Mouse (Mus musculus) ovary, adult 18-20 months (tissue): Measurements from ENCODE around the gene Snrpn.
"Not testable (repeated sequence)": the region's sequence is repeated elsewhere in the genome, so short reads cannot be mapped to it uniquely, and the experiment has no call there.

Experiments used
- DNase-seq: peaks from one replicate; pipeline ENCODE4 v3.0.0; 2022; ENCODE audit warnings: low spot score, mixed read lengths

Gene Snrpn

DNA sequence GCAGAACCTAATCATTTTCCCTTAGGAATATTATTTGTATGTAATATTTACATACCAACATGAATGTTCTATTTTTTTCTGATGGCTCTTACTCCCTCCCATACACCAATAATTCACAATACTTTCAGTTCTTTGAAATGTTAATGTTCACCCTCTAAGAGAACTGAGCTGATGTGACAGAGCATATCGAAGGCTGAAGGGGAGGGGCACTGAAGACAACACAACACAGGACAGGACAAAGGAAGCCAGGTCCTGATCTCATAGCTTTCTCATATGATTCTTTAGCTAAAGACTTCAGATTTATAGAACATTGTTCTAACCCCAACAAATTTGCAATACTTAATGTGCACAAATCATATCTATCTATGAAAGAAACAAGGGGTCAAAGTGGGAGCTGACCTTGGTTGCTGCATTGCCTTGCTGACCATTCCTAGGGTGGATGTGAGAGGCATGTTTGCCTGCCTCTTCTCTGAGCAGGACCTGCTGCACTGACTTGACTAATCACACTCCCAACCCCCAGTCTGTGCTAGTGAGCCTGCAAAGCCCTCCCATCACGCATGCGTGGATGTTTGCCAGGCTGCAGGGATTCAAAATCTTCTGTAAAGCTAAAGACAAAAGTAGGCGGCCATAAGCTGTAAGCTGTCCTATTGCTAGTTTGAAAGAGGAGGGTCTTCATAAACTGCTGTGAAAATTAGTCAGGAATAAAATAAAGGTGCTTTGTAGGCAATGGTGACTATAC is at the start of gene Snrpn:
Gene Snrpn, minus strand, starts transcription at position 478 of the 739 bp plus-strand sequence.
- DNase-seq: no peak

DNA sequence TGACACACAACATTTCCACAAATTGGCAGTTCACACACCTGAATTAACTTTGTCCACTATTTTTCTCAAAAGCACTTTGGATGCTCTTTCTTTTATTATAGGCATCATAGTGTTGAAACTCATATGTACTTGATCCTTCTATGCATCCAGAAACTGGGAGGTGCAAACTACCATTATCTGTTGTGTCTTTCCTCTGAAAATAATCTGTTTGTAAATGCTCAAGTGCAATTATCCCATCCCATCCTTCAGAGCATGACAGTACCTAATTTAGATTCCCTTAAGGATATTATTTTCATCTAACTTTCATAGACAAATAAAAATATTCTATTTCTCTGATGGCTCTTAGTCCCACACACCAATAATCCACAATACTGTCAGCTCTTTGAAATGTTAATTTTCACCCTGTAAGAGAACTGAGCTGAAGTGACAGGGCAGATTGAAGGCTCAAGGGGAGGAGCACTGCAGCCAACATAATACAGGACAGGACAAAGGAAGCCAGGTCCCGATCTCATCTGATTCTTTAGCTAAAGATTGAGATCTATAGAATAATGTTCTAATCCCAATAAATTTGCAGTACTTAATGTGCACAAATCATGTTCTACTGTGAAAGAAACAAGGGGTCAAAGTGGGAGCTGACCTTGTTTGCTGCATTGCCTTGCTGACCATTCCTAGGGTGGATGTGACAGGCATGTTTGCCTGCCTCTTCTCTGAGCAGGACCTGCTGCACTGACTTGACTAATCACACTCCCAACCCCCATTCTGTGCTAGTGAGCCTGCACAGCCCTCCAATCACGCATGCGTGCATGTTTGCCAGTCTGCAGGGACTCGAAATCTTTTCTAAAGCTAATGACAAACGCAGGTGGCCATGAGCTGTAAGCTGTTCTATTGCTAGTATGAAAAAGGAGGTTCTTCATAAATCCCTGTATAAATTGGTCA is 30.5 kb upstream of the Snrpn start:
- no peak for DNase-seq

DNA sequence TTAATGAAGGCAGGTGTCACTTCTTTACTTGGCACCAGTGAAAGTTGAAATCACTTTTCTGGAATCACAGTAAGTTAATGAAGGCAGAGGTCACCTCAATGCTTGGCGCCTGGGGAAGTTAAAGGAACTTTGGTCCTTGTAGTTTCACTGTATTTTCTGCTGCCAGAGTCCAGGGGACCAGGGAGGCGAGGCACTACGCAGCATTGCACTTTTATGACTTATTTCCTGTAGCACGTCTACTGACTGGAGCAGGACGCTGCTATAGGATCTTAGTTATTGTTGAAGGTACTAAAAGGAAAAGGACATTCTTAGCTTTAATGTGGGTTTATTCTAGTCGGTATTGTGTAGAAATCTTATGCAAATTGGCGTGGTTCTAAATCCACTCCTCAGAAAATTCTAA is 14.7 kb downstream of the Snrpn start:
- no peak for DNase-seq

DNA sequence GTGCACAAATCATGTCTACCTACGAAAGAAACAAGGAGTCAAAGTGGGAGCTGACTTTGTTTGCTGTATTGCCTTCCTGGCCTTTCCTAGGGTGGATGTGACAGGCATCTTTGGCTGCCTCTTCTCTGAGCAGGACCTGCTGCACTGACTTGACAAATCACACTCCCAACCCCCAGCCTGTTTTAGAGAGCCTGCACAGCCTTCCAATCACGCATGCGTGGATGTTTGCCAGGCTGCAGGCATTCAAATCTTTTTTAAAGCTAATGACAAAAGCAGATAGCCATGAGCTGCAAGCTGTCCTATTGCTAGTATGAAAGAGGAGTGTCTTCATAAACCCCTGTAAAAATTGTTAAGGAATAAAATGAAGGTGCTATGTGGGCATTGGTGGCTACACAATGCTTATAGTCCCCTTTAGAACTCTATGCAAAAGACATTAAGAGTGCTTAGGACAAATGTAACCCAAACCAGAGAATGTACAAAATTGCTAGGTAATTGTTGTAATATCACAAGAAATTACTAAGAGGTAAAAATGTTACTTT is 16.9 kb downstream of the Snrpn start:
- not testable (repeated sequence) for DNase-seq

DNA sequence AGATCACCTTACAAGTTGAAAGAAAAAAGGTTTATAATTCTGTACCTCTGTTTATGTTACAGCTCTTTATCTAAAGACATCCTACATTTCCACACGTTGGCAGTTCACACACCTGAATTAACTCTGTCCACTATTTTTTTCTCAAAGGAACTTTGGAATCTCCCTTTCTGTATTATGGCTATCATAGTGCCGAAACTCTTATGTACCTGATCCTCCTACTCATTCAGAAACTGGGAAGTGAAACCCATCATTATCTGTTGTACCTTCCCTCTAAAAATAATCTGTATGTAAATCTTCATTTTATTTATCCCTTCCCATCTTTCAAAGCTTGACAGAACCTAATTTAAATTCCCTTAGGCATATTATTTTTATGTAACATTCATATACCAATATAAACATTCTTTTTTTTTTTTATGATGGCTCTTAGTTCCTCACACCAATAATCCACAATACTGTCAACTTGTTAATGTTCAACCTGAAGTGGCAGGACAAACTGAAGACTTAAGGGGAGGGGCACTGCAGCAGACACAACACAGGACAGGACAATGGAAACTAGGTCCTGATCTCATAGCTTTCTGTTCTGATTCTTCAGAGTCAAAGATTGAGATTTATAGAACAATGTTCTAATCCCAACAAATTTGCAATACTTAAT is 17.5 kb downstream of the Snrpn start:
- no peak for DNase-seq

DNA sequence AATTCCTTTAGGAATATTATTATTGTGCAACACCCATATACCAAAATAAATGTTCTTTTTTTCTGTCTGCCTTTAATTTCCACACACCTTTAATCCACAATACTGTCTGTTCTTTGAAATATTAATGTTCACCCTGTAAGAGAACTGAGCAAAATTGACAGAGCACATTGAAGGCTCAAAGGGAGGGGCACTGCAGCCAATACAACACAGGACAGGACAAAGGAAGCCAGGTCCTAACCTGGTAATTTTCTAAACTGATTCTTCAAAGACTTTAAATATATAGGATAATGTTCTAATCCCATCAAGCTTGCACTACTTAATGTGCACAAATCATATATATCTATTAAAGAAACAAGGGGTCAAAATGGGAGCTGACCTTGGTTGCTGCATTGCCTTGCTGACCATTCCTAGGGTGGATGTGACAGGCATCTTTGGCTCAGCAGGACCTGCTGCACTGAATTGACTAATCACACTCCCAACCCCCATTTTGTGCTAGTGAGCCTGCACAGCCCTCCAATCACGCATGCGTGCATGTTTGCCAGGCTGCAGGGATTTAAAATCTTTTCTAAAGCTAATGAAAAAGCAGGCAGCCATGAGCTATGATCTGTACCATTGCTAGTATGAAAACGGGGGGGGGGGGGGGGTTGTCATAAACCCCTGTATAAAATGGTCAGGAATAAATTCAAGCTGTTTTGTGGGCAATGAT is 42.7 kb downstream of the Snrpn start:
- DNase-seq: no peak

DNA sequence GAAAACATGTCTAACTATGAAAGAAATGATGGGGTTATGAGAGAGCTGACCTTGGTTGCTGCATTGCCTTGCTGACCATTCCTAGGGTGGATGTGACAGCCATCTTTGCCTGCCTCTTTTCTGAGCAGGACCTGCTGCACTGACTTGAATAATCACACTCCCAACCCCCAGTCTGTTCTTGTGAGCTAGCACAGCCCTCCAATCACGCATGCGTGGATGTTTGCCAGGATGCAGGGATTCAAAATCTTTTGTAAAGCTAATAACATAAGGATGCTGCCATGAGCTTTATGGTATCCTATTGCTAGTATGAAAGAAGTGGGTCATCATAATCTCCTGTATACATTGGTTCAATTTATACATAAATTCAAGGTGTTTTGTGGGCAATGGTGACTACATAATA is 63.7 kb downstream of the Snrpn start:
- no peak for DNase-seq

DNA sequence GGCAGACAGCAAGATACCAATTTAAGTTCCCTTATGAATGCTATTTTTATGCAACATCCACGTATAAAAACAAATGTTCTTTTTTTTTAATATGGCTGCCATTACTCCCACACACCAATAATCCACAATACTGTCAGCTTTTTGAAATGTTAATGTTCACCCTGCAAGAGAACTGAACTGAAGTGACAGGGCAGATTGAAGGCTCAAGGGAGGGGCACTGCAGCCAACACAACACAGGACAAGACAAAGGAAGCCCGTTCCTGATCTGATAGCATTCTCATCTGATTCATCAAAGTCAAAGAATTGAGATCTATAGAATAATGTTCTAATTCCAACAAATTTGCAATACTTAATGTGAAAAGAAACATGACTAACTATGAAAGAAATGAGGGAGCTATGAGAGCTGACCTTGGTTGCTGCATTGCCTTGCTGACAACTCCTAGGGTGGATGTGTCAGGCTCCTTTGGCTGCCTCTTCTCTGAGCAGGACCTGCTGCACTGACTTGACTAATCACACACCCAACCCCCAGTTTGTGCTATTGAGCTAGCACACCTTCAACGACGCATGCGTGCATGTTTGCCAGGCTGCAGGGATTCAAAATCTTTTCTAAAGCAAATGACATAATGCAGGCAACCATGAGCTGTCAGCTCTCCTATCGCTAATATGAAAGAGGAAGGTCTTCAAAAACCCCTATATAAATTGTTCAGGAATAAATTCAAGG is 92.4 kb downstream of the Snrpn start:
- no peak for DNase-seq

DNA sequence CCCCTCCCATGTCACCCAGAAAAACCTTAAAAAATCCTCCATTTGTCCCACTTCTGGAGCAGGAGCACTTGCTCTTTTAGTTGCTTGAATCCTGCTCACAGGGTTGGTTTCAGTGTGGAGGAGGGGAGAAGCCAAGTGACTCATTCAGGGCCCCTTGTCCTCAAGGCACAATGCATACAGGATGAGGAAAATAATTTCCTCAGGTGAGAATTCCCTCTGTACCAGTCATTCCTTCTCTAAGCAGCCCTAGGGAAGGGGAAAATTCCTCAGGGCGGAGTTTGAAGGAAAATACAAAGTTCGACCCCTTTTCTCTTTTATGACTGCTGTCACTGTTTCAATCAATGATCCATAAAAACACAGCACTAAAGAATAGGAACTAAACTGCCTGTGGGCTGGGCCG is 126.8 kb downstream of the Snrpn start:
- no peak for DNase-seq

DNA sequence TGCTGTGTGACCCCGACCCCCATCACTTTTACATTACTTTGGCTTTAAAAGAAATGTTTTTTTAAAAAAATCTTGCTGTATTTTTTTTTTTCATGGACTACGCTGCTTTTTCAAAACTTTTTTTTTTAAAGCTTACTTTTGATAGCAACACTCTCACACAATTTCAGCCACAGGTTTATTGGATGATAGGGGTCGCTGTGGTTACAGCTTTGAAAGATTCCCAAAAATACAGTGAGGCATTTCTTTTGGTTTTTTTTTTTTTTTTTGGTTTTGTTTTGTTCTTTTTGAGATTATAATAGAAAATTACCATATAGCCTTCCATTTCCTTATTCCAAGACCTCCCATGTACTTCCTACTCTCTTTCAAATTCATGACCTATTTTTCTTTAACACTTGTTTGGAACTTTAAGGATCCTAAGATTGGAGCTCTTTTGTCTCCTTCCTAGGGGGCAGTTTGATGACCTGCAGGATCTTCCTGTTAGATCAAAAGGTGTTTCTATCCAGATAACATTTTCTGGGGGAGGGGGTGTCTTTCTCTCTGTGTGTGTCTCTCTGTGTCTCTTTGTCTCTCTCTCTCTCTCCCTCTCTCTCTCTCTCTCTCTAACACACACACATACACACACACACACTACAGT is 132.2 kb downstream of the Snrpn start:
- DNase-seq: no peak

DNA sequence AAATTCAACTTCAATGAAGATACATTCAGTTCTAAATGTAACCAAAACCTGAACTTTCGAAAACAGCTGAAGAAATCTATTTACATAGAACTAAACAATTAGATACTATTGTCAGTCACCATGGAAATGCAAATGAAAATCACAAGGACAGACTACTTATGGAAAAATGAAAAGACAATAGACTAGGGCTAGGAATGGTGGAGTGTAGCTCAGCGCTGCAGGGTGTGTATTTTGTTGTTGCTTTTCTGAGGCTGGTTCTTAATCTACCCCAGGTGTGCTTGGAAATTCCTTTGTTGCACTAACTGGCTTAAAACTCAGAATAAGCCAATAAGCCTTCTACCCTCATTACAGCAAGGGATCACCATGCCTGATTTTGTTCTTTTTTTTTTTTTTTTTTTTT is 133.8 kb downstream of the Snrpn start:
- no peak for DNase-seq

DNA sequence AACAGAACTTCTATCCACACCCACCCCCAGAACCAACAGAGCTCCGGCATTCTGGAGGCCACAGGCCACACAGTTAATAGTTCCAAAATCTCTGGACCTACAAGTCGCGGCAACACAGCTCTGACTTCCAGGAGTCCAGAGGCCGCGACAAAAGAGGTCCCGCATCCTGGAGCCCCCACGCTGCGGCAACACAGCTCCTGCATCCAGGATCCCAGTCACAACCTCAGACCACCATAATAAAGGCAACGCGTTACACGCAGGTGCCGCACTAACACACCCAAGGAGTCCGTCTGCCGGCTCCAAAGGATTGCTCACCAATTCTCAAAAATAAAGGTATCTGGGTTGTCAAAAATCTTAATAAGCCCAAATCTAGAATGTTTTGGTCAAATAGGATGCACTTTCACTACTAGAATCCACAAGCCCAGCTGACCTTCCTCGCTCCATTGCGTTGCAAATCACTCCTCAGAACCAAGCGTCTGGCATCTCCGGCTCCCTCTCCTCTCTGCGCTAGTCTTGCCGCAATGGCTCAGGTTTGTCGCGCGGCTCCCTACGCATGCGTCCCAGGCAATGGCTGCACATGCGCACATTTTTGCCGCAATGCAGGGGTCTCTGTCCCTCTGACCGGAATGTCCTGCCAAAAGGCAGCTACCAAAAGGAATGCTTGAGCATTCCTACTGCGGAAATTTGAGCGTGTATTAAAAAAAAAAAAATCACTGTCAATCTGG is 135.3 kb downstream of the Snrpn start, which contains the start of the genes Snurf and Gm38393:
Gene Snurf, minus strand, starts transcription at position 444 of the 725 bp plus-strand sequence.
Gene Gm38393, minus strand, starts transcription at position 459 of the 725 bp plus-strand sequence.
- DNase-seq: peak; percentile 34

DNA sequence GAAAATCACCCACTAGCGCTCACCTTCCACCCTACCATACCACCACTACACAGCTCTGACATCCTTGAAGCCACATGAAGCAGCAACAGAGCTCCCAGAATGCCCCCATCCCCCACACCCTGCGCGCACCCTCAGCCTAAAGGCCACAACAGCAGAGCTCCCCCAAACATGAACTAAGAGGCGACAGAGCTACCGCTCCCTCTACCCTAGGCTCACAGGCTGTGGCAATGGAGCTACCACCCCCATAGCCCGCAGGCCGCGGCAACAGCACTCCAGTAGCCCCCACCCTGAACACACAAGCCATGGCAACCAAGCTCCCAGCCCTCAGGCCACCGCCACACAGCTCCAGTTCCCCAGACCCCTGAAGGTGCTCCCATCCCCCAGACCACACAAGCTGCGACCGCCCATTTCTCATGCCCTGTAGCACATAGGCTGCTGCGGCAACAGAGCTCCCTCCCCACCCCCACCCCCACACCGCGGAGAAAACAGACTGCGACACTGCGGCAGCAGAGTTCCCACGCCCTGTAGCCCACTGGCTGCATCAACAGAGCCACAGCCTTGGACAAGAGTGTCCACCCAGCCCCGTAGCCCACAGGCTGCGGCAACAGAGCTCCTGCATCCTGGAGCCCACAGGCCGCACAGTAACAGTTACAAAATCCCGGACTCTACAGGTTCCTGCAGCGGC is 136.0 kb downstream of the Snrpn start:
- DNase-seq: no peak

DNA sequence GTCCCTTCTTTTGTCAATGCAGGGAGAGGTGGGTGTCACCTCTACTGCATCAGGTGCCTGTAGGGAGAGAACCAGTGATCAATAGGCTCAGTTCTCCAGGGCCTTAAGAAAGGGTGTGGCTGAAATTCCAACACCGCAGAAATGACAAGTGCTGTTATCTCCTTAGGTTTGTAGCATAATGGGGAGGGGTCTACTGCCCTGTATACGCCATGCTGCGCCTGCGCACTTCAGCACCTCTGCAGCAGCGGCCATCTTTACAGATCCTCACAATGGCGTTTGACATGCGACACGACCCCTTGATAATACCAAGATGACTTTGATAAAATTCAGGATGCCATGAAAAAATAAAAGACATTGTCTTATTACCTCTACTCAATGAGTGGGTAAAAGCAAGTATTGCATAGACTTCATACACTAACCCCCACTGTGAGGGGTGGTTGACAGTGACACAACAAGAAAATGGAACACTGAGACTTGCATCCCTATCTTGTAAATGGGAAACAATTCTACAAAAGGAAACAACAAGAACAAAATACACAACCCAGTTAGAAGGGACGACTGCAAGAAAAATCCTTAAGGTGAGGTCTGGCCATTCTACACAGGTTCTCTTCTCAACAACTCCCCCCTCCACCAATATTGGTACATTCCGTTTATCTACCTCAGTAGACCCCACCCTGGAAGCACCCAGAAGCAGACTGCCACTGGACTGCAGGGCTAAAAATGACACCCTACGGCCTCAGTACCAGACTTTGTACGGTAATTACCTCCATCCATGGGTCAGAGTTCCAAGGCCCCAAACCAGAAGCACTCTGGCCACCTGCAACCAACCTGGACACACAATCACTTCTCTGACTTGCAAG is 136.8 kb downstream of the Snrpn start:
- DNase-seq: no peak

DNA sequence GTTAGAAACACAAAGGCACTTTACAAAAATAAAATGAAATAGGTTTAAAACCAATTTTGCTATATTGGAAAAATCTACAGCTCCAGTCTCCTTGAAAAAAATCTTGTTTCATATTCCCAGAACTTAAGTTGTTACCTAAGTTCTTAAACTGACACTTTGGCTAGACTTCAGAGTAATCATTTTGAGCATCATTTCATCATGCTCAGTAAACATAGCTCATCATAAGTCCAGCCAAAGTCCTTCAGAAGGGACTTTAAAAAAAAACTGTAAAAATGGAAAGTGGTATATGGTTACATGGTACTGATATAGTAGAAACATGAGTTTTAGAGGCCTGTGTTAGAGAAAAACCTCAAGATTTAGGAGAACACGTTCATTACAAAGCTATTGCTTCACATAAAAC is 161.4 kb downstream of the Snrpn start:
- no peak for DNase-seq
